Mouse (Mus musculus): ENCODE measurements around the gene Olfr665. TPM values are rescaled to one million over a fixed set of nuclear protein-coding genes. Genes with fewer than 3 reads are reported as not detected.

Olfr665 gene
- polyA plus RNA-seq, 1 experiment from 2014 or later: not detected

Other genes starting within 250 kb of the Olfr665 start
- not detected in 2 replicates for gene Olfr658, start 230.7 kb upstream of the Olfr665 start, polyA plus RNA-seq (2016; fragmentation: Nextera tagmentation; extraction: Ambion mirVana)
- not detected in 2 replicates for gene Olfr659, start 211.3 kb upstream of the Olfr665 start, polyA plus RNA-seq (2016; fragmentation: Nextera tagmentation; extraction: Ambion mirVana)
- not detected in 2 replicates for gene Olfr661, start 191.5 kb upstream of the Olfr665 start, polyA plus RNA-seq (2016; fragmentation: Nextera tagmentation; extraction: Ambion mirVana)
- not detected in 2 replicates for gene Usp17le, start 100.6 kb upstream of the Olfr665 start, polyA plus RNA-seq (2016; fragmentation: Nextera tagmentation; extraction: Ambion mirVana)
- gene Usp17lb, start 35.4 kb upstream of the Olfr665 start, polyA plus RNA-seq (2016; fragmentation: Nextera tagmentation; extraction: Ambion mirVana): not detected in 2 replicates
- gene Usp17la, start 21.0 kb upstream of the Olfr665 start, polyA plus RNA-seq (2016; fragmentation: Nextera tagmentation; extraction: Ambion mirVana): not detected in 2 replicates
- not detected in 2 replicates for gene Olfr666, start 17.9 kb downstream of the Olfr665 start, polyA plus RNA-seq (2016; fragmentation: Nextera tagmentation; extraction: Ambion mirVana)
- gene Olfr667, start 43.5 kb downstream of the Olfr665 start, polyA plus RNA-seq (2016; fragmentation: Nextera tagmentation; extraction: Ambion mirVana): not detected in 2 replicates
- not detected in 2 replicates for gene Olfr668, start 50.0 kb downstream of the Olfr665 start, polyA plus RNA-seq (2016; fragmentation: Nextera tagmentation; extraction: Ambion mirVana)
- gene Olfr669, start 56.2 kb downstream of the Olfr665 start, polyA plus RNA-seq (2016; fragmentation: Nextera tagmentation; extraction: Ambion mirVana): not detected in 2 replicates
- gene Olfr670, start 84.6 kb downstream of the Olfr665 start, polyA plus RNA-seq (2016; fragmentation: Nextera tagmentation; extraction: Ambion mirVana): not detected in 2 replicates
- gene Olfr671, start 101.1 kb downstream of the Olfr665 start, polyA plus RNA-seq (2016; fragmentation: Nextera tagmentation; extraction: Ambion mirVana): not detected in 2 replicates
- gene Olfr672, start 124.0 kb downstream of the Olfr665 start, polyA plus RNA-seq (2016; fragmentation: Nextera tagmentation; extraction: Ambion mirVana): not detected in 2 replicates
- gene Olfr675, start 150.4 kb downstream of the Olfr665 start, polyA plus RNA-seq (2016; fragmentation: Nextera tagmentation; extraction: Ambion mirVana): not detected in 2 replicates
- not detected in 2 replicates for gene Olfr676, start 154.7 kb downstream of the Olfr665 start, polyA plus RNA-seq (2016; fragmentation: Nextera tagmentation; extraction: Ambion mirVana)
- not detected in 2 replicates for gene Olfr677, start 173.3 kb downstream of the Olfr665 start, polyA plus RNA-seq (2016; fragmentation: Nextera tagmentation; extraction: Ambion mirVana)
- gene Olfr678, start 186.4 kb downstream of the Olfr665 start, polyA plus RNA-seq (2016; fragmentation: Nextera tagmentation; extraction: Ambion mirVana): not detected in 2 replicates
- not detected in 2 replicates for gene Olfr679, start 203.2 kb downstream of the Olfr665 start, polyA plus RNA-seq (2016; fragmentation: Nextera tagmentation; extraction: Ambion mirVana)
- gene Olfr680-ps1, start 214.8 kb downstream of the Olfr665 start, polyA plus RNA-seq (2016; fragmentation: Nextera tagmentation; extraction: Ambion mirVana): not detected in 2 replicates
- not detected in 2 replicates for gene Olfr681, start 238.8 kb downstream of the Olfr665 start, polyA plus RNA-seq (2016; fragmentation: Nextera tagmentation; extraction: Ambion mirVana)

Data from hindbrain, embryonic 12.5 days (tissue).